Mouse (Mus musculus): ENCODE results near the gene Nepn.

- no peak for TF ChIP-seq POLR2A (IDR thresholded peaks at IDR 0.05; ENCODE audit: low read depth, low read length)
- no peak for TF ChIP-seq CTCF (conservative IDR thresholded peaks at IDR 0.05; ENCODE audit: insufficient read depth, insufficient read length, low read depth, low read length)
These were observed 27.7 kb downstream of the Nepn start for GRCm38 (mm10) chr10:52416458-52416857.
